Mouse (Mus musculus) hindbrain, embryonic 16.5 days (tissue): ENCODE data around the gene Ccdc86. TPM values are rescaled to one million over a fixed set of nuclear protein-coding genes. Genes with fewer than 3 reads are reported as not detected.

Source experiments
- ATAC-seq: fragments of 200-750 bp; cut with Nextera tagmentation; 2 replicates; pipeline ENCODE4 v1.8.0; 2017; ENCODE audit warnings: moderate TSS enrichment, moderate library complexity
- H3K27ac ChIP-seq: fragments of 300-500 bp; sonication (generic); 2 replicates; pipeline ENCODE4 v1.5.1; 2014; ENCODE audit warnings: low read depth, mild to moderate bottlenecking, control low read depth, low read length, moderate library complexity
- H3K27me3 ChIP-seq: fragments of 300-500 bp; sonication (generic); replicated peaks from 2 replicates; pipeline ENCODE4 v1.6.1; 2014; ENCODE audit warnings: low read length; ENCODE audit not compliant: control insufficient read depth, insufficient read depth
- H3K36me3 ChIP-seq: fragments of 300-500 bp; sonication (generic); 2 replicates; pipeline ENCODE4 v1.6.1; 2014; ENCODE audit warnings: mild to moderate bottlenecking, low read length, moderate library complexity, mixed read lengths; ENCODE audit not compliant: control insufficient read depth, insufficient read depth
- H3K4me1 ChIP-seq: fragments of 300-500 bp; sonication (generic); 2 replicates; pipeline ENCODE4 v1.6.1; 2014; ENCODE audit warnings: low read depth, low read length; ENCODE audit not compliant: control insufficient read depth, insufficient read depth
- H3K4me2 ChIP-seq: fragments of 300-500 bp; sonication (generic); 2 replicates; pipeline ENCODE4 v1.6.1; 2014; ENCODE audit warnings: mild to moderate bottlenecking, low read length, control low read depth, moderate library complexity
- H3K4me3 ChIP-seq: fragments of 300-500 bp; sonication (generic); 2 replicates; pipeline ENCODE4 v1.5.1; 2014; ENCODE audit warnings: mild to moderate bottlenecking, low read length, control low read depth, moderate library complexity
- H3K9ac ChIP-seq: fragments of 300-500 bp; sonication (generic); 2 replicates; pipeline ENCODE4 v1.6.1; 2014; ENCODE audit warnings: low read depth, mild to moderate bottlenecking, control low read depth, low read length, moderate library complexity
- H3K9me3 ChIP-seq: fragments of 300-500 bp; sonication (generic); 2 replicates; pipeline ENCODE4 v1.6.1; 2014; ENCODE audit warnings: mild to moderate bottlenecking, low read length, moderate library complexity; ENCODE audit not compliant: control insufficient read depth
- WGBS: fragments of 180-500 bp; shearing (Covaris S2); extraction: QIAGEN DNeasy Blood & Tissue Kit; methylation state at CpG from one replicate; pipeline ENCODE4 v1.1.7; 2014; 5-methylcytosine and 5-hydroxymethylcytosine counted together
- polyA plus RNA-seq: library from polyadenylated mRNA; unstranded; fragments of >200 nt; fragmentation: Nextera tagmentation; extraction: Ambion mirVana; gene quantifications from 2 replicates; pipeline ENCODE4 v1.2.1, GENCODE M21; 2015

Gene Ccdc86
- polyA plus RNA-seq, 1 experiment from 2014 or later, result 12.9 TPM

DNA sequence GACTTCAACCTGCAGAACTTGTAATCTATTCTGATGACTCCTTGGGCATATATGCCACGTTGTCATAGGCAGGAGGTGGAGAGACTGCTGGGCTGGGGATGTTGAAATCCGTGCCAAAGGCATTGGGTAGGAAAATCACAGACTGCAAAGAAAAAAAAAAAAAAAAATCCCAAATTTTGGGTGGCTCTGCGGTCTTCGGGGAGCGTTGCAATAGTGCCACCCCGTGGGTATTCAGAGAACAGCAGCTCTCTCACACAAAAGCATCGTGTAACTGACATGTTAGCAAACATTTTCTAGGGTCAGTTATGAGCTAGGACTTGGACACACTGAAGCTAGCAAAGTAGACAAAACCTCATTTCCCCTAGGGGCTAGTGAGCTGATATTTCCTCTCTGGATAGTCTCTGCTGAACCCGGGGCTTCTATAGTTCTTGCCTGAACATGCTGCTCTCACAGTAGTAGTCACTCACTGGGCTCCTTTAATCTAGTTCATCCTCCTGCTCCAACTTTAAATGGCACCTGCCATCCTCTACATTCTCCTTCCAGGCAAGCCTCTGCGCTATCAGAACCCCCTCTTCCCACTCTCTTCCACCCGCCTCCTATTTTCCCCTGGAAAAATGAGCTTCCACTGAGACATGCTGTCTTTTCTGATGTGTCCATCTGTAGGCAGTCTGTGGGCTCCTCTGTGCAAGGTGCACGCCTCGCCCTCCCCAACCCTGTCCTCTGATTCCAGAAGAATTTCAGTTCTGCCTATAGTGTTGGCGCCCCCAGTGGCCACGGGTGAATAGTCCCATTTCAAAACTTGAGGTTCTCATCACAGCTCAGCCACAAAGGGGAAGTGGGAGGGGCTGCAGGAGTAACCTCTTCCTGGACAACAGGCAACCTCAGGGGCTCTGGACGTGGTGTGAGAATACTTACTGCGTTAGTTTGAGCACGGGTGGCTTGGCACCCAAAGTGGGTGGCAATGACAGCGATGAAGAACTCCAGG lies 30.4 kb upstream of the Ccdc86 start:
- 13% methylated on average over 18 of the region's 18 CpGs for WGBS
- ATAC-seq, result peak; percentile 41

DNA sequence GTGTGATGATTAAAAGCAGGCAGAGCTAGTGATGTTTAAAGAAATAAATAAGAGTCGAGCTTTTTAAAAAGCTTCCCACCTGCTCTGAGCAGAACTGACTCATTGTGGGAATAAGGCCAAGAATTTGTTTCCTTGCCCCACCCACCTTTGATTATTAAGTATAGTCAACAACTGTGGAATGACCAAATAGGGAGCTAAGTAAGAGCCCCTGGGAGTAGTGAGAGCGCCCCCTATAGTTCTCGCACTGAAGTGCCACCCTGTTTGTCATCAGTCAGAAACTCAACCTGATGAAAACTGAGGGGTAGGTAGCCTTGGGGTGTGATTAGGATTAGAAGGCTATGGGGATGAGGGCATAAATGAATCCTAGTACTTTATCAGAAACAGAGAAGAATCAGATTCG lies 27.3 kb upstream of the Ccdc86 start:
- no peak for ATAC-seq
- H3K4me1 ChIP-seq, result no peaks in the 10 kb centered on the region
- H3K27ac ChIP-seq, result no peak overlapping the region
- H3K27me3 ChIP-seq, result no peaks in the 10 kb centered on the region
- H3K9me3 ChIP-seq, result peaks cover 2% of the 10 kb centered on the region
- H3K4me3 ChIP-seq, result no peak overlapping the region
- no peak overlapping the region for H3K4me2 ChIP-seq
- H3K9ac ChIP-seq, result no peak overlapping the region
- 51% methylated on average over 4 of the region's 4 CpGs for whole genome bisulfite sequencing
- no peaks in the 10 kb centered on the region for H3K36me3 ChIP-seq

More for the DNA sequence above, 30.4 kb upstream of the Ccdc86 start:
- no peaks in the 10 kb centered on the region for H3K4me1 ChIP-seq
- H3K4me2 ChIP-seq, result peak overlapping the region; percentile 27
- no peaks in the 10 kb centered on the region for H3K27me3 ChIP-seq
- H3K9me3 ChIP-seq, result no peaks in the 10 kb centered on the region
- H3K9ac ChIP-seq, result no peak overlapping the region; the same call in 1 of the 2 replicates
- H3K4me3 ChIP-seq, result no peak overlapping the region
- H3K27ac ChIP-seq, result no peak overlapping the region
- H3K36me3 ChIP-seq, result no peaks in the 10 kb centered on the region

DNA sequence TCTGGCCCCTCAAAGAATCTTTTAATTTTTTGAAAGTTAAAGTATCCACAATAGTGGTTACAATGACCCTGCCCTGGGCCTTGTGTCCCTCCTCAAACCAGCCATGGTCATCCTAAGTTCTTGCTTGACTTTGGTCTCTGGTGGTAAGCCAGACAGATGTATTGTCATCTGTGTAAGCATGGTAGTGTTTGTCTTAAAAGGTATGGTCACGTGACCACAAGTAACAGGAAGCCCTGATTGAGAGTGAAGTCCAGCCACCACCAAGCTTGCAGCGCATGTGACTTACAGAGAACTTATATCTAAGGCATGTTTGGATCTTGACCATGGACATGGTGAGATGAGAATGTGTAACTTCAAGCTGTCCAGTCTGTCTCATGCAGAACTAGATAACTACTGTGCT lies 26.1 kb upstream of the Ccdc86 start:
- Histone ChIP-seq H3K36me3 (no peaks in the 10 kb centered on the region), H3K9ac (no peak overlapping the region), H3K4me3 (no peak overlapping the region), H3K4me1 (no peaks in the 10 kb centered on the region), H3K27me3 (no peaks in the 10 kb centered on the region), H3K9me3 (peaks cover 2% of the 10 kb centered on the region), H3K27ac (no peak overlapping the region), H3K4me2 (no peak overlapping the region)
- 86% methylated on average over 2 of the region's 2 CpGs for WGBS
- ATAC-seq, result no peak

DNA sequence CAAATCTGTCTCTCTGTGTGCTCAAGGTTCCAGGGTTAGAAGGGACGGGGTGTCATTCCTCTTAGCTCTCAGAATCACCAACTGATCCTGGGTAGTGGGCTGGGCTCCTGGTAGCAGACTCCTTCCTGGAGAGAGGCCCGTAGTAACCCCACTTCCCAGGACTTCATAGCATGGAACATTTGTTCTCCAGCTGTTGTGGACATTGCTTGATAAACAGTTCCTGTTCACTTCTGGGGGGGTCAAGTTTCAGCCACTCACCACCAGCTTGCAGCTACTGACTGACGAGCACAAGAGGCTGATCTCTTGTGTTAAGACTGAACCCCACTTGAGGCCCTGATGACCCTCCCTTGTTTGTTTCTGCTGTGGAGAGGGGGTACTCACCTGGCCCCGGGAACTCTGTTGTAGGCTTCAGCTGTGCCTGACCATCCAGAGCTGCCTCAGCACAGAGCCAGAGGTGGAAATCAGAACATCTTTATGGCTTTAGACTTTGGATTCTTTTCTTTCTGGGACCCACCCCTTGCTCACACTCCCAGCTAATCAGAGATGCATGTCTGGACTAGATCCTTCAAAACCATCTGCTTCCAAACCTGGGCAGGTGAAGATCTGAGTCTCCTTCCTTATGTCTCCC lies 25.3 kb upstream of the Ccdc86 start, which contains the start of gene Ms4a10:
TSS of gene Ms4a10 (minus strand) at position 433 of the 628 bp plus-strand sequence.
- Histone ChIP-seq H3K27me3 (no peaks in the 10 kb centered on the region), H3K9ac (no peak within 1 kb of the TSS), H3K36me3 (no peaks in the 10 kb centered on the region), H3K4me3 (no peak within 1 kb of the TSS), H3K4me2 (no peak within 1 kb of the TSS), H3K27ac (no peak within 1 kb of the TSS), H3K4me1 (no peaks in the 10 kb centered on the region), H3K9me3 (peaks cover 2% of the 10 kb centered on the region)
- 74% methylated on average over 4 of the region's 4 CpGs for WGBS
- ATAC-seq, result no peak

DNA sequence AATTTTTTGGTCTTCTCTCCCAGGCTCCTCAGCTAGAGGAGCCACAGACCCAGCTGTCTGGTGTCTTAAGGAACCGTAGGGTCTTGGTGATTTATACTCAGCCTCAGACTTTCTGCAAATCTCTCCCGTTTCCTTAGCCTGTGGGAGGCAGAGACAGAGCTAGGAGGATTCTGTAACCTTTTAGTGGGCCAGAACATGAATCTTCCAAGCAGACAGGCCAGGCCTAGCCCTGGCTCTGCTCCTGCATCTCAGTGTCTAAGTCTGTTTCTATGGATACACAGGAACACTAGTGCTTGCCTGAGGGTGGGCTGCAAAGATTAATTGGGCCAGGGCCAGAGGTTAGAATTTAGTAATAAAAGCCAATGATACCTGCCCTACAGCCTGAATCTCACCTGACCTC lies 24.1 kb upstream of the Ccdc86 start:
- no peaks in the 10 kb centered on the region for H3K4me1 ChIP-seq
- H3K27ac ChIP-seq, result no peak overlapping the region
- H3K27me3 ChIP-seq, result no peaks in the 10 kb centered on the region
- no peak overlapping the region for H3K4me3 ChIP-seq
- H3K4me2 ChIP-seq, result no peak overlapping the region
- ATAC-seq, result no peak
- H3K36me3 ChIP-seq, result no peaks in the 10 kb centered on the region
- H3K9me3 ChIP-seq, result peaks cover 2% of the 10 kb centered on the region
- 72% methylated on average over 2 of the region's 2 CpGs for WGBS
- H3K9ac ChIP-seq, result no peak overlapping the region

DNA sequence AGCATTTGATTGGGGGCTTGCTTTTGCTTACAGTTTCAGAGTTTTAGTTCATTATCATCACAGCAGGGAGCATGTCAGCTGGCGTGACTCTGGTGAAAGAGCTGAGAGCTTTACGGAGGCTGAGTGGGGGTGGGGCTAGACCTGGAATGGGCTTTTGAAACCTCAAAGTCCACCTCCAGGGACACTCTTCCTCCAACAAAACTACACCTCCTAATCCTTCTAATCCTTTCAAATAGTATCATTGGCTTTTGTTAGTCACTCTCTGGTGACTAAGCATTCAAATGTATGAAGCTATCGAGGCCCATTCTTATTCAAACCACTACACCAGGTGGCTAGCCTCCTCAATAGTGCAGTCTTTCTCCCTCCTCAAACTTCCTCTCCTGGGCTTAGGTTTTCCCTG lies 23.6 kb upstream of the Ccdc86 start:
- peaks cover 2% of the 10 kb centered on the region for H3K9me3 ChIP-seq
- no peak overlapping the region for H3K9ac ChIP-seq
- no peak overlapping the region for H3K4me3 ChIP-seq
- H3K4me1 ChIP-seq, result no peaks in the 10 kb centered on the region
- H3K36me3 ChIP-seq, result no peaks in the 10 kb centered on the region
- no peak for ATAC-seq
- 48% methylated on average over 3 of the region's 3 CpGs for WGBS
- H3K27ac ChIP-seq, result no peak overlapping the region
- no peaks in the 10 kb centered on the region for H3K27me3 ChIP-seq
- H3K4me2 ChIP-seq, result no peak overlapping the region

DNA sequence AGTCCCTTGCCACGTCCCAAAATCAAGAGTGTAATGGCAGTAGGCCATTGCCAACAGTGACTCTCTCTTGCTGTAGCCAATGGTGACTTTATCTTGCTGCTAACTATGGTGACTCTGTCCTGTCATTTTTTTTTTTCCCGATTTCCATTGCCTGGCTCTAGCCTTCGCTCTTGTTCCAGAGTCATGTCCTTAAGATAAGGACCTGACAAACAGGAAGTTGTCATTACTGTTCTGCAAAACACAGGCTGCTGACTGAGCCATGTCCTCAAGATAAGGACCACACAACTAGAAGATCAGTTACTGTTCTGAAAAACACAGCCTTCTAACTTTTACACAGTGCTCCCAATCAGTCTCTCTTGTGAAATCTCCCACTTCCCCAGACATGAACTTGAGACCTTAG lies 21.4 kb upstream of the Ccdc86 start:
- WGBS, result 82% methylated on average over 3 of the region's 3 CpGs
- Histone ChIP-seq H3K27ac (no peak overlapping the region), H3K27me3 (no peaks in the 10 kb centered on the region), H3K4me1 (no peaks in the 10 kb centered on the region), H3K36me3 (no peaks in the 10 kb centered on the region), H3K4me2 (no peak overlapping the region), H3K9ac (no peak overlapping the region), H3K4me3 (no peak overlapping the region), H3K9me3 (peaks cover 2% of the 10 kb centered on the region)
- ATAC-seq, result no peak

DNA sequence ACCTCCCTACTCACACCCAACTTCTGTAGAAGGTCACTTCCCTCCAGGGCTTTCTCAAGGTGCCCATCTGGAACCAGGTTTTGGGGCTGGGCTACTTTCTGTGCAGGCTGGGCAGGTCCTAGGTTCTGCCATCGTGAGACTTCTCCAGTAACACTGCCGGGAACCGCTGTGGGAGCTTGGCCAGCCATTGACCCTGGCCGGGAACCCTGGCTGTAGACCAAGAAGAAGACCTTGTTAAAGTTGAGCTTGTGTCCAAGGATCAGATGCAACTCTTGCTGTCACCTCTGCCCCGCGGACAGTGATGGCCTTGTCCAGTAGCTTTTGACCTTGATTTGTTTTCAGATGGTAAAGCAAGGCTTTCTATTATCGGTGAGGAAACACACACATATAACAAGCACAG lies 19.5 kb upstream of the Ccdc86 start:
- Histone ChIP-seq H3K4me2 (no peak overlapping the region), H3K4me1 (no peaks in the 10 kb centered on the region), H3K9ac (no peak overlapping the region), H3K4me3 (no peak overlapping the region), H3K27ac (no peak overlapping the region), H3K36me3 (no peaks in the 10 kb centered on the region), H3K27me3 (no peaks in the 10 kb centered on the region), H3K9me3 (peaks cover 2% of the 10 kb centered on the region)
- no peak for ATAC-seq
- WGBS, result 97% methylated on average over 7 of the region's 7 CpGs

DNA sequence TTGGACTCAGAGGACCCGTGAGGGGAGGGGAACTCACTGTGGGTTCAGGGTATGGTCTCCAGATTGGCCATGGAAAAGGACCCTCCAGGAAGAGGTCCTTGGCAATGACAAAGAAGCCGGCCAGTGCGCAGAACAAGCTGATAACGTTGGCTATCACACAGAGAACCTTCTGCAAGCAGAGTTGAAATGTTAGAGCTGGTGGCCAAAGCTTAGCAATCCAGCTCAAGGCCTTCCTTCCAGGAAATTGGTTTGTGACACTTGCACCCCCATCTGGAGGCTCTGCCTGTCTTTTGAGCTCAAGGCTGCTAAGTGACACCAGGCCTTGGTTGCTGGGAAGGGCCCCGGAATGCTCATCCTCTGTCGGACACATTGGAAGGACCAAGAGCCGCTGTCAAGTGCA lies 16.7 kb upstream of the Ccdc86 start:
- no peak for ATAC-seq
- Histone ChIP-seq H3K4me1 (no peaks in the 10 kb centered on the region), H3K4me3 (no peak overlapping the region), H3K27me3 (no peaks in the 10 kb centered on the region), H3K9me3 (no peaks in the 10 kb centered on the region), H3K4me2 (no peak overlapping the region), H3K36me3 (no peaks in the 10 kb centered on the region), H3K9ac (no peak overlapping the region), H3K27ac (no peak overlapping the region)
- 88% methylated on average over 7 of the region's 7 CpGs for WGBS
